Mouse (Mus musculus) lung, adult 2 months (tissue): ENCODE measurements around the gene Tnf. TPM values are rescaled to one million over a fixed set of nuclear protein-coding genes. Genes with fewer than 3 reads are reported as not detected.
"Not testable (repeated sequence)": the region's sequence is repeated elsewhere in the genome, so short reads cannot be mapped to it uniquely, and the experiment has no call there.

ENCODE experiments used
- DNase-seq: peaks from one replicate; pipeline ENCODE4 v3.0.0; 2022
- H3K4me1 ChIP-seq: fragments of 200-500 bp; 2 replicates; pipeline ENCODE4 v1.6.1; 2011; ENCODE audit warnings: low read length; ENCODE audit not compliant: control insufficient read depth, insufficient read depth
- H3K4me3 ChIP-seq: fragments of 200-500 bp; replicated peaks from 2 replicates; pipeline ENCODE3; 2011; ENCODE audit warnings: low read depth, mild to moderate bottlenecking, control low read depth, low read length; ENCODE audit errors: extremely low read depth
- CTCF ChIP-seq: fragments of 200-500 bp; IDR thresholded peaks from 2 replicates; pipeline ENCODE4 v1.5.1; 2011; ENCODE audit warnings: mild to moderate bottlenecking, low read length, control low read depth; ENCODE audit not compliant: insufficient read depth
- POLR2A ChIP-seq: fragments of 200-500 bp; IDR thresholded peaks from 2 replicates; pipeline ENCODE4 v1.6.1; 2011; ENCODE audit warnings: low read depth, mild to moderate bottlenecking, control low read depth, low read length, borderline replicate concordance; ENCODE audit errors: extremely low read depth
- WGBS: fragments of 180-500 bp; shearing (Covaris S2); methylation state at CpG from one replicate; pipeline ENCODE4 v1.1.7; 2018; 5-methylcytosine and 5-hydroxymethylcytosine counted together
- polyA plus RNA-seq: library from polyadenylated mRNA; depleted of rRNA; stranded (reverse); fragments of >200 nt; gene quantifications from 2 replicates; pipeline ENCODE4 v1.2.3, GENCODE M21; 2012

Gene Tnf
- polyA plus RNA-seq, 1 experiment: 2.5 TPM

DNA sequence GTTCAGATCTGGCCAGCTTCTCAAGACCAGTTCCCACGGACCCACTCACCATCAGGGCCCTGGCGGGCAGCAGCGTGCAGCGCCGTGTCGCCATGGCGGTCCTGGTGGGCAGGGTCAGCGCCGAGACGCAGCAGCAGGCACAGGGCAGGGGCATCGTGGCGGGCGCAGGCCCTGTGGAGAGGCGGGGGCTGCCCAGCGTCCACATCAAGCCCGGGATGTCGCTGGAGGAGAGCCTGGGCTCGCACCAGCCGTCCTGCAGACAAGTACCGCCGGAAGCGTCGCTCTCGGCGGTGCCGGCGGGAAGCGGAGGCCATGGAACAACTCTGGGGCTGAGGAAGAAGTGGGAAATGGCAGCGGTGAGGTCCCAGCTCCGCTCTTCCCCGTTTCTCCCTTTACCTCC is 33.1 kb upstream of the Tnf start:
- Histone ChIP-seq H3K4me3 (peak overlapping the region; percentile 80), H3K4me1 (peaks cover 8% of the 10 kb centered on the region; the same call in 1 of the 2 replicates)
- DNase-seq: peak; percentile 64
- TF ChIP-seq POLR2A: no peak
- TF ChIP-seq CTCF: no peak
- WGBS: 5% methylated on average over 29 of the region's 31 CpGs

DNA sequence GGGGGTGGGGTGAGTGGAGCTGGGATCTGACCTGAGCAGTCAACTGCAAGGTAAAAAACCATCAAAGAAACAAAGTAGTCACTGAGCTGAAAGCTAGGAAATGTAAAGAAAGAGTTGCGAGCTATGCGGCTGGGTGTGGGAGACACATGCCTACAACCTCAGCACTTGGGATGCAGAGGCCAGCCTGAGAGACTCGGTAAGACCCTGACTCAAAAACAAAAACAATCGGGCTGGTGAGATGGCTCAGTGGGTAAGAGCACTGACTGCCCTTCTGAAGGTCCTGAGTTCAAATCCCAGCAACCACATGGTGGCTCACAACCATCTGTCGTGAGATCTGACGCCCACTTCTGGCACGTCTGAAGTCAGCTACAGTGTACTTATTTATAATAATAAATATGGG is 32.3 kb upstream of the Tnf start:
- WGBS: 59% methylated on average over 7 of the region's 7 CpGs
- not testable (repeated sequence) for DNase-seq, H3K4me3 ChIP-seq, H3K4me1 ChIP-seq

DNA sequence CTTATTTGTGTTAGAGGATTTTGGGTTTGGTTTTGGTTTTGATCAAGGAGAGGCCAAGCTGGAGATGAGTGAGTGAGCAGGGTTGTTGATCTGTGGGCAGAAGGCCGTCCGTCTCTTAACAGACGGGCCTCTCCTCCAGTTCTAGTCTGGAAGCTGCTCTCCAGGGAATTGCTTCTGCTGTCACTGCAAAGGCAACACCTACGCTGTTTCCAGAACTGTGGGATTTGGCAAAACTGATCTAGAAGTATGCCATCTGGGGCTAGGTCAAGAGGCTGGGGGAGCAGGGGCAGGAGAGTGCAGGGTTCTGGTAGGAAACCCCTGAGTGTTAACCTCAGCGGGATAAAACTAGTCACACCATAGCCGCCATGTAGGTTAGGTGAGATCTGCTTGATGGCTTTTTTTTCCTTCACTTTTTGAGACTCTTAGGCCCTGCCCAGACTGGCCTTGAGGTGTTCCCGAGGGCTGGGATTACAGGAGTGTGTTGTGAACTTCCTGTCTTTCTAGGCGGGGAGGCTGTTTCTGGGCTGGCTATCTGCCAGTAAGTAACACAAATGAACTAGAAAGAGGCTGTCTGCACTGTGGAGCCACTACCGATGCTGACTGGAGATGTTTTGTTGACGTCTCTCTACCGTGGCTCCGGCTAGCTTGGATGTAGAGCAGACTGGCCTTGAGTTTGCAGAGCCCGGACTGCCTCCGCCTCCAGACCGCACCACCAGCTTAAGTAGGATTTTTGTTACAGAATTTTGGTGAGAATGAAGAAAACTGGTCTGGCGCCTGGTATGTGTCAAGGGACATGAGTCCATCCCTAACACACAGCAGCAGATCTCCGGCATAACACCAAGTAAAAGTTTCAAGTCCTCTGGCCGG is 31.5 kb upstream of the Tnf start, which contains the start of gene Atp6v1g2:
Gene Atp6v1g2 (plus strand): TSS at position 547 of the 867 bp plus-strand sequence.
- no peak within 1 kb of the TSS for H3K4me3 ChIP-seq
- WGBS: 29% methylated on average over 18 of the region's 18 CpGs
- TF ChIP-seq POLR2A (no peak), CTCF (no peak)
- no peak for DNase-seq
- H3K4me1 ChIP-seq: peaks cover 8% of the 10 kb centered on the region; the same call in 1 of the 2 replicates

DNA sequence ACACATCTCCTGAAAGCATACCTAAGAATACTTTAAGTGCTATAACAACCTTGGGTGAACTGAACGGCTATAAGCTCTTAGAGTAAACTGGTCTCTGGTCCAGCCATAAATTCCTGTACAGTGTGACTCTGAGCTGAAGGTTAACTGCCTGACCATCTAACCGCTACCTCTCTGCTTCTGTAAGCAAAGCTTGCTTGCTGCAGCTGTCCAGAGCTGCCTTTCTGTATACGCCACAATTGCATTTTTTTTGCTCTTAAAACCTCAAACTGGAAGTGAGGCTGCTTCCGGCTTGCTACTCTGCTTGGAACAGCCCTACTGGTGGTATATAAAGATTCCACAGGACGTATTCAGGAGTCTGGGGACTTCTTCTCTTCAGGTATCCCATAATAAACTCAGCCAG is 30.9 kb upstream of the Tnf start:
- DNase-seq: no peak
- no peak for TF ChIP-seq CTCF
- no peak for TF ChIP-seq POLR2A
- Histone ChIP-seq H3K4me1 (peaks cover 8% of the 10 kb centered on the region; the same call in 1 of the 2 replicates), H3K4me3 (no peak overlapping the region)
- 65% methylated on average over 5 of the region's 5 CpGs for WGBS

DNA sequence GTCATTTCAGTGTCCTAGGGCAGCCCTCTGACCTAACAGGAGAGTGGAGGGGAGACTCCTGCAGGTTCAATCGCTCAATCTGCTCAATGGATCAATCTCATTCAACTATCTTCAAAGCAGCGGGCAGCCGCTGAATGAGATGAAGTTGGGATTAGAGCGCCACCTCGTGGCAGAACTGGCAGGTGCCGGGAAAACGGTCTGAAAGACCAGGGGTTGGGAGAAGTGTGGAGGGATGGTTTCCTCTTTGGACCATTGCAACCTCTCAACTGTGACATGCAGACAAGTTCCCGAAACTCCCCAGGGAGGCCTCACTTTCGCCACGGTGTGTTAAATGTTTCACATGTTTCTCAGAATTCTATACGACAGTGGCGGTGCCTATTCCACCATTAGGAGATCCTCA is 30.2 kb upstream of the Tnf start:
- no peak for TF ChIP-seq POLR2A
- peak; percentile 89 for TF ChIP-seq CTCF
- DNase-seq: peak; percentile 86
- H3K4me1 ChIP-seq: peaks cover 8% of the 10 kb centered on the region; the same call in 1 of the 2 replicates
- no peak overlapping the region for H3K4me3 ChIP-seq
- WGBS: 14% methylated on average over 12 of the region's 12 CpGs

DNA sequence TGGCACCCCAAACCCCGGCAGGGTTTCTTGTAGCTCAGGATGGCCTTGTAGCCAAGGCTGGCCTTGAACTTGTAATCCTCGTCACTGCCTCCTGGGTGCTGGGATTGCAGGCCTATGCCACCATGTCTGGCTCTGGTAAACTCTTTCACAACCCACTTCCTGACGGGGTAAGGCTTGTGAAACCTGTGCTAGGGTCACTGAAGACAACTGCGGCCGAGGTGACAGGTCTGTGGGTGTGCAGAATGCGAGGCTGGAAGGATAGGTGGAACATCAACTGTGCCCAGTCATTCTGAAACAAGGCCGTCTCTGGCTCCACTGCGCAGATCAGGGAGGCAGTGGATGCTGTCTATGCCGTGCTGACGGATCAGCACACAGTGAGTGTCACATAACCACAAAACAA is 29.2 kb upstream of the Tnf start:
- DNase-seq: no peak
- no peak for TF ChIP-seq POLR2A
- no peak for TF ChIP-seq CTCF
- peaks cover 10% of the 10 kb centered on the region; the same call in 1 of the 2 replicates for H3K4me1 ChIP-seq
- 83% methylated on average over 10 of the region's 10 CpGs for WGBS
- no peak overlapping the region for H3K4me3 ChIP-seq

DNA sequence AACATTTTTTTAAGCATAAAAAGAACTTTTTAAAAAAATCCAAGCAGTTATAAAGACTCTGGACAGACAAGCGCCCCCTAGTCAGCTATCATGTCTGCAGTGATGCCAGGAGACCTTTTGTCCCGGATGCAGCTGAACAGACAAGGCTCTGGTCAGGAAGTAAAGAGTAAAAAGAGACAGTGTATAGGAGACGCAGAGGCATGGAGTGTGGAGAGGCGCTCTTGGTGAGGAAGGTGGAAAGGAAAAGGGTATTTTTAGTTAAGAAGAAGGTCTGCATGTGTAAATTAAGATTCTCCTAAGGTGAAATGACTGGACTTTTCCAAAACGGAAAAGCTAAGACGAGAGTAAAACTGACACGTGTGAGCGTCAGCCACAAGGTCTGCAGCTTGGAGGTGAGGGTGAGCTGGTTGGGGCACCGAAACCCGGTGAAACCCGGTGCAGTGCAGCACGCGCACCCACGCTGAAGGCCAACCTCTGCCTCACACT is 24.8 kb upstream of the Tnf start:
- H3K4me3 ChIP-seq: no peak overlapping the region
- WGBS: 63% methylated on average over 14 of the region's 14 CpGs
- no peak for DNase-seq
- peaks cover 10% of the 10 kb centered on the region for H3K4me1 ChIP-seq
- no peak for TF ChIP-seq CTCF
- TF ChIP-seq POLR2A: no peak

DNA sequence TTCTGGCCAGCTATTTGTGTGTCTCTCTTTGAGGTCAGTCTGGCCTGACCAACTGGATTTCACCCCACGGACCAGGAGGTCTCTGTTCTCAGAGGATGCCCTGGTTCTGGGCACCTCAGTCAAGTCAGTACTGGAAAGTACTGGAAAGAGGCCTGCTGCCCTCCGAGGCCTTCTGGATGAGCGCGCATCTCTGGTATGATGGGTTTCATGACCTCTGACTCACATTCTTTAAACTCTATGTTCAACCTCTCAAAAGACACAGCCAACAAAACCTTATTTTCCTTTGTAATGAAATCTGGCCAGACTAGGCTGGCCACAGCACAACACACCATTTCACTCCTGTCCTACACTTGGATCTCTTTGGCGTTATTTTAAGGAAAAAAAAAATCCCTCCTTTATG is 23.6 kb upstream of the Tnf start:
- Histone ChIP-seq H3K4me1 (peaks cover 14% of the 10 kb centered on the region), H3K4me3 (no peak overlapping the region)
- DNase-seq: no peak
- TF ChIP-seq POLR2A: no peak
- TF ChIP-seq CTCF: no peak
- 88% methylated on average over 5 of the region's 5 CpGs for WGBS

DNA sequence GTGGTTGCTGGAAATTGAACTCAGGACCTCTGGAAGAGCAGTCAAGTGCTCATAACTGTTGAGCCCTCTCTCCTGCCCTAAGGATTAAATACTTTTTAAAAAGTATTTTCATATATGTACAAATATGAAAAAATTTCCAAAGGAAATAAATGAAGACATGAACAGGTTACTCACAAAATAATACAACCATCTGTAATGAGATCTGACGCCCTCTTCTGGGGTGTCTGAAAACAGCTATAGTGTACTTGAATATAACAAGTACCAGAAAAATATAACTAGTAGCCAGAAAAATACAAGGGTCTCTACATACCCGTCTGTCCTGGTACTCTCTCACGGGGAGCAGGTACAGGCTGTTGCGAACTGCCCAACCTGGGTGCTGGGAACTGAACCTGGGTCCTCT is 22.8 kb upstream of the Tnf start:
- WGBS: 96% methylated on average over 4 of the region's 4 CpGs
- H3K4me3 ChIP-seq: no peak overlapping the region
- TF ChIP-seq CTCF (no peak), POLR2A (no peak)
- DNase-seq: no peak
- peaks cover 21% of the 10 kb centered on the region for H3K4me1 ChIP-seq

DNA sequence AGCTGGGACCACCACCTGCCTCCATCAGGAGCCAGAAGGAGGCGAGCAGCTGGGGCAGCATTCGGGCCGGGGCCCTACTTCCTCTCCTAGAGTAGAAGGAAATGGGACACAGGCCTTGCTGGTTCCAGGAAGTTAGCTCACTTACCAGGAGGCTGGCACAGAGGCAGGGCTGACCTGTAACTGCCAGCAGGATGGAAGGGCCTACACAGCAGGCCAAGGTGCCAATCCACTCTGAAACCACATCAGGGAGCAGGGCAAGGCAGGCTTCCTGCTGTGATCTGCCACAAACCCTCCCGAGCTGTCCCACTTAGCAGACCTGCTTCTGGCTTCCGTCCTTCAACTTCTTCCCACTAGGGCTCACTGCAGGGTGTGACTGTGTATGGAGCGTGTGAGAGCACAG is 20.5 kb upstream of the Tnf start:
- WGBS: 41% methylated on average over 6 of the region's 6 CpGs
- TF ChIP-seq CTCF (no peak), POLR2A (no peak)
- H3K4me3 ChIP-seq: no peak overlapping the region
- peaks cover 23% of the 10 kb centered on the region for H3K4me1 ChIP-seq
- DNase-seq: no peak
